Mouse (Mus musculus) adrenal gland, postnatal 36 days (tissue): ENCODE measurements around the gene Plekha5. TPM values are rescaled to one million over a fixed set of nuclear protein-coding genes. Genes with fewer than 3 reads are reported as not detected.

ENCODE experiments used
- DNase-seq, 2 experiments: peaks; one replicate each; pipeline ENCODE4 v3.0.0; 2021; ENCODE audit warnings: mixed read lengths in 1 of 2
- total RNA-seq, 2 experiments: library from RNA; stranded (reverse); gene quantifications; 2 replicates each; pipeline ENCODE4 v1.2.3; 2021

Plekha5 gene
- total RNA-seq, 2 experiments from 2014 or later, result 24.0 to 43.9 TPM

DNA sequence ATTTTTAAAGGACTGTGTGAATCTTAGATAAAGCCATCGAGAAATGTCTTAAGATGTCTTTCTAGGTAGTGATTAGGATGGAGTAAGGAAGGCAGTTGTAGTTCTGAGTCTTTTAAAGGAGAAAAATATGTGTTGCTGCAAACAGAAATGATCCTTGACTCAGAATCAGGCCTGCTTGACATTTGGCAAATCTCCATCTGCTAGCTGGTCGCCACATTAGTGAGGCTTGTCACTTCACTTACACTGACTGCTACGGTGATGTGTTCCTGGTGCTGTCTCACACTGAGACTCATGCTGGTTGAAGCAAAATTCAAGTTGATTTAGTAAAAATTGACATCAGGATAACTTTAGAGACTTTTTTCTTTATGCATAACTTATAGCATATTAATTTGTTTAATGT, 32.0 kb downstream of the Plekha5 start:
- DNase-seq, result peak in 1 of 2 experiments; percentile 27

GRCm38 (mm10) chr6:140456393-140457163, 32.7 kb downstream of the Plekha5 start:
- no peak for DNase-seq

DNA sequence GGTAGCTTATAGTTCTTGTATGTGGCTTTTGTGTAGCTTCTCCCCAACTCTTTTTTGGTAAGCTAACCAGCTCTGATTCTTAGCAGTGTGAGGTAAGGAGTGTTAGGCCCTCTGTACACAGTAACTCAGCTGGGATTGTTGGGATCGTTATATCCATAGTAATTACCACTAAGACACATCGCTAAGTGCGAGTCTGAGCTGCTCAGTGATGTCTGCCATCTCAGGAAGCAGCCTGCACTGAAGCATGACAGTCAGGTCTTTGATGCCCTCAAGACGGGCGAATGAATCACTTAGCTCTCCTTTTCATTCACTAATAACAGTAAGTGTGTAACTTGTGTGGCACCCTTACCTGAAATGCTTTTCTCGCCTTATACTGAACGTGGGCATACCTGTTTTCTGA, 36.5 kb downstream of the Plekha5 start:
- no peak for DNase-seq

DNA sequence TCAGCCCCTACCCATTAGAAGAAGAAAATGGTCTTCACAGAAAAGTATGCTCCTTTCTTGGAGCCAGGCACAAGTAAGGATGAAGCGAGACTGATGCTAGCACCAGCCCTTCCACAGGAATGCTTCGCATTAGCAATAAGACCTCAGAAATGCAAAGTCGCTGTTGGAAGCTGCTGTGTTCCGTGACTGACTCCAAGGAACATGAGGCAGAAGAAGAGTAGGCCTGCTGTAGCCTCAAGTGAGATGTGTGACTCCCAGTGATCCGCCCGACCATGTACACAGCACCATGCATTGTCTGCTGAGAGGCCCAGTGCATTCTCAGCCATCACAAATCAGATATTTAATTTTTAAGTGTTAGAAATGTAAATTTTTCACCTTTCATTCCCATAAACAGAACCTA, 41.0 kb downstream of the Plekha5 start:
- DNase-seq, result no peak

DNA sequence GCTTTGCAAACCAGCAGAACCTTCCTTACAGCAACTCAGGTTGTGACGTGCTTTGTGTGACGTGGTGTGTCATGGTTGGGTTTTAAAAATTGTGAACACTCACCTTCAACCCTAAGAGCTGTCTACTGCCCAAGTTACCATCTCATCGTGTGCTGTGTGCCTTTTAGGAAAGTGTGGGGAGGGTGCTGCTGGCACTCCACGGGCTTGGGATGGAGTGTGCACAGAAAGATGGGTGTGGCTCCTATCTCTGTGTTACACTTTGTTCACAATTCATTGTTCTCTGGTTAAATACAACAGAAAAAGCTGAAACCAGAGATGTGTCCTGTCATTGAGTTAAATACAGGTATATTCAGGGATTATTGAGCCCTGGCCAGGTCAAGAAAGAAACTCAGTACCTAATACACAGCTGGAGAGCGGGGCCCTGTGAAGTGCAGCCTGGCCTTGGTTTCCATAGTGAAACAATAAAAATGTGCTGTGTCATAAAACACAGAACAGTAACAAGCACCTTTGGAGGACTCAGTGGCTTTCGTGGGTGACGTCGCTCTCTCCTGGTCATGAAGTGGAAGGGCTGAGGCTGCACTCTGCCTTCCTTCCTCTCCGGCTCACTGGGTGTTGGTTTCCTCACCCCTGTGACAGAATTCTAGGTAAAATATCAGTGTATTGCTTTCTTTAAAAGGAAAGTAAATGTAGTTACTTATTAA, 42.2 kb downstream of the Plekha5 start:
- DNase-seq, result peak; percentile 58 to 68

GRCm38 (mm10) chr6:140466841-140467240, 43.0 kb downstream of the Plekha5 start:
- no peak for DNase-seq

GRCm38 (mm10) chr6:140467851-140468250, 44.0 kb downstream of the Plekha5 start:
- peak in 1 of 2 experiments; percentile 35 for DNase-seq

- no peak for DNase-seq
Measured at GRCm38 (mm10) chr6:140469791-140470190, 45.9 kb downstream of the Plekha5 start.

DNA sequence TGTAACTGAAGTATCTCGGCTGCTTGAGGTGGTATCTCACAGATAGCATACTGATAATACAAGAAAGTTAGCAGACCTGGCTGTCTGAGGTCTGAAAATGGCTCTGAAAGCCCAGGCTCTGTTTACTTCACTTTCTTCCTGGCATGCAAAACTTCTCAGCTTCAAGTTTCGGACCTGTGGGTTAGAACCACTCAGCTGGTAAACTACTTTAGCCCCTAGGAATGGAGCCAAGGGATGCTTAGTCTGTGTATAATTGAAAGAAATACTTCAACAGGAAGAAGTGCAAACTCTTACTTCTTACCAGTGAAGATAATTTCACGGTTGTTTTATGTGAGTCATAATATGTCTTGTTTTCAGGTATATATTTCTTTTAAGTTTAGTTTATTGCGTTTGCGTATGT, 47.9 kb downstream of the Plekha5 start:
- no peak for DNase-seq

DNA sequence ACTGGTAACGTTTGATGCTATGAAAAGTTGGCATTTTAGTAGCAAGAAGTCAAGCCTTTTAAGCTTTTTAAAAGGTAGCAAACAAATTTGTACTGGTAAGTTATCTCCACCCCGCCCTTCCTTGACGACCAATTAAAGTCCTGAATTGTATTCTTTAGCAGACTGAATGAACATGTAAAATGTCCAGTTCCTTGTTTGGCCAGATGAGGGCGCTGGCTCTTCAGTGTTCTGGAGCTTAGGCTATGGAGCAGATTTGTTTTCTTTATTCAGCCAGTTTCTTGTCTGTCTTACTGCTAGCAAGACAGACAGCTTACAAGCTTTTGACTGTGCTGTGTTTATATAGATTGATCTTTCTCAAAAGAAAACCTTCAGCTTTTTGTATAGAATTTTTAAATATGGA, 48.5 kb downstream of the Plekha5 start:
- peak; percentile 70 to 71 for DNase-seq

GRCm38 (mm10) chr6:140475393-140476087, 51.7 kb downstream of the Plekha5 start:
- no peak for DNase-seq

- DNase-seq, result no peak
Measured at GRCm38 (mm10) chr6:140476981-140477380, 53.1 kb downstream of the Plekha5 start.

DNA sequence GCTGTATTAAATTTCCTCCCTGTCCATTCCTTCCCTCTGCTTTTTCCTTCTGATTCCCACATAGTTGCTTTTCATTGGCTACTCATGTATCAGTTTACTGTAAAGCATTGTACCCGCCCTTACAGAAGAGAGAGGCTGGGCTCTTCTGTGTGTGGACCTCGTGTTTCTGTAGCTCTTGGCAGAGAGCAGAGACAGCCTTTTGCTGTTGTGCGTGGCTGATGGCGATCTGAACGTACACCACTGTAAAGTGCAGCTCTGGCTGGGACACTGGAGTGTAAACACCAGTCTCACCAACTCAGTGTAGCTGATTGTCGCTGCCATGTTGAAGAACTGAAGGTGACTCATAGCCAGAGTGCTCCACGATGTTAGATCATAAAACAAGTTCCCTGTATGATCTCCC, 54.2 kb downstream of the Plekha5 start:
- DNase-seq, result no peak

DNA sequence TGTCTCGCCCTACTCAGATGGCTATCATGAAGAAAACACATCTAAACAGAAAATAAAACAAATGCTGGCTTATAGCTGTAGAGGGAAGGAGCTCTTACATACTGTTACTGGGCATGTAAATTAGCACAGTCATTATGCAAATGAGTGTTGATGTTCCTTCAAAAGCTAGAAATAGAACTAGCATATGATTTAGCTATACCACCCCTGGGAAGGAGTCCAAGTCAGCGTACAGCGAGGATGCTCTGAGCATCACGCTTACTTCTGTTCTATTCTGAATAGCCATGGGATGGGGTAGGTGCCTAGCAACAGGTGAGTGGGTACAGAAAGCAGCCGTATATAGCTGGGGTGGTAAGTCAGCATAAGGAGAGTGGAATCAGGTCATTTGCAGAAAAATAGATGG, 55.1 kb downstream of the Plekha5 start:
- no peak for DNase-seq

- no peak for DNase-seq
Measured at GRCm38 (mm10) chr6:140480425-140481081, 56.7 kb downstream of the Plekha5 start.

GRCm38 (mm10) chr6:140481701-140482460, 58.0 kb downstream of the Plekha5 start:
- peak; percentile 93 to 97 for DNase-seq

DNA sequence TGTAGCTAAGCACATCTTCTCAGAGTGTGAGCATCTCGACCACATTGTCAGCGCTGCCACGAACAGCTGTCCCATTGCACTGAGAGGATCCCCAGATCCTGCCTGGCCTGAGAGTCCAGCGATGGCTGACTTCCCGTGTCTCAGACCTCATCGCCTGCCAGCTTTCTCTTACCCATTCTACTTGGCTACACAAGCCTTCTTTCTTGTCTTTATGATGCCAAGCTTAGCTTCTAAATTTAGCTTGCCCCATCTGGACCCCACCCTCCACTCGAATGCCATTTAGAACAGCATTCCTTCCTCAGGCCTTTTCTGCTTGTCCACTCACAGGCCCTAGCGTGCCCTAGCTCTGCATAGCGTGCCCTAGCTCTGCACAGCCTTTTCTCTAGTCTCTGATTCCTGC, 60.3 kb downstream of the Plekha5 start:
- no peak for DNase-seq

GRCm38 (mm10) chr6:140485636-140486035, 61.8 kb downstream of the Plekha5 start:
- DNase-seq, result no peak

- DNase-seq, result no peak
Measured at GRCm38 (mm10) chr6:140486685-140487084, 62.8 kb downstream of the Plekha5 start.

GRCm38 (mm10) chr6:140487489-140487888, 63.6 kb downstream of the Plekha5 start:
- DNase-seq, result no peak

- DNase-seq, result no peak
Measured at GRCm38 (mm10) chr6:140488673-140489072, 64.8 kb downstream of the Plekha5 start.

GRCm38 (mm10) chr6:140489570-140489969, 65.7 kb downstream of the Plekha5 start:
- no peak for DNase-seq
